Mouse (Mus musculus) testis, postnatal 14 days (tissue): ENCODE measurements around the gene Pdgfa.

Experiments
- DNase-seq: peaks from one replicate; pipeline ENCODE4 v3.0.0; 2021; ENCODE audit warnings: low spot score

Pdgfa gene

GRCm38 (mm10) chr5:138997171-138997788 lies at the start of gene Pdgfa:
Gene Pdgfa (minus strand): TSS chr5:138997370.
- DNase-seq: peak; percentile 67

GRCm38 (mm10) chr5:139046636-139047035 lies 49.5 kb upstream of the Pdgfa start:
- DNase-seq: no peak

DNA sequence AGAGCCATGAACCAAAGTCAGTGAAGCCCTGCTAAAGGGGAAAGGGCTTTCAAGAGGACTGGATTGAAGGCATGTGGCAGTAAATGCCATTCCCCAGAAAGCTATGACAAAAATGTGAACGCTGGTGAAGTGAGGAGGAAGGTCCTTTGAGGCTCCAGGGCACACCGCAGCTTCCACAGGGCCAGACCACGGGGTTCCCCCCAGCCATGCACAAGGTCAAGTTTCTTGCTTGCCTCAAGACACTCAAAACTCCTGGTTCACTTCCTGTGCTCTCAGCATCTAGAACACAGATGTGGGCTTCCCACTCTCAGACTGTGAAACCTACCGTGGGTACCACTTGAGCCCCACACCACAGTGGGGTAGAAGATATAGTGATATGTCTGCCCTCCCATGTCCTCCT lies 46.4 kb upstream of the Pdgfa start:
- no peak for DNase-seq

DNA sequence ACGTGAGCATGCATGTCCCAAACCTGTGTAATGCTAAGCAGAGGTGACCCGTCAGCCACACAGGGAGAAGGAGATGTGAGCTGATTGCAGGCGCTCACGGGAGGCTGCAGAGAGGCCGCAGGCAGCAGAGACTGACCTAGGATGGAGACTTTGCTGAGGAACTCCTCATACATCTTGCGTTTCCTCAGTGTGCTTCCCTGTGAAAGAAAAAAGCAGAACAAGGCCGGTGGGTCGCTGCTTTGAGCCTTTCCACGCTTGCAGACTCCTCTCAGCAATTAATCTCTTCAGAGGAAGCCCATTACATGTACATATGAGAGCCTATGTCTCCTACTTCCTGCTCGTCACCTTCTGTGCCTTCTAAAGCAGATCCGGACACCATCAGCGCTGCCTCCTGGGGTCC lies 45.1 kb upstream of the Pdgfa start:
- no peak for DNase-seq

- no peak for DNase-seq
Observed at GRCm38 (mm10) chr5:139035171-139035570, 38.0 kb upstream of the Pdgfa start.

GRCm38 (mm10) chr5:139034746-139035145 lies 37.6 kb upstream of the Pdgfa start:
- no peak for DNase-seq

- DNase-seq: peak; percentile 21
Observed at GRCm38 (mm10) chr5:139033406-139034317, 36.5 kb upstream of the Pdgfa start.

- no peak for DNase-seq
Observed at GRCm38 (mm10) chr5:139027603-139028002, 30.4 kb upstream of the Pdgfa start.

DNA sequence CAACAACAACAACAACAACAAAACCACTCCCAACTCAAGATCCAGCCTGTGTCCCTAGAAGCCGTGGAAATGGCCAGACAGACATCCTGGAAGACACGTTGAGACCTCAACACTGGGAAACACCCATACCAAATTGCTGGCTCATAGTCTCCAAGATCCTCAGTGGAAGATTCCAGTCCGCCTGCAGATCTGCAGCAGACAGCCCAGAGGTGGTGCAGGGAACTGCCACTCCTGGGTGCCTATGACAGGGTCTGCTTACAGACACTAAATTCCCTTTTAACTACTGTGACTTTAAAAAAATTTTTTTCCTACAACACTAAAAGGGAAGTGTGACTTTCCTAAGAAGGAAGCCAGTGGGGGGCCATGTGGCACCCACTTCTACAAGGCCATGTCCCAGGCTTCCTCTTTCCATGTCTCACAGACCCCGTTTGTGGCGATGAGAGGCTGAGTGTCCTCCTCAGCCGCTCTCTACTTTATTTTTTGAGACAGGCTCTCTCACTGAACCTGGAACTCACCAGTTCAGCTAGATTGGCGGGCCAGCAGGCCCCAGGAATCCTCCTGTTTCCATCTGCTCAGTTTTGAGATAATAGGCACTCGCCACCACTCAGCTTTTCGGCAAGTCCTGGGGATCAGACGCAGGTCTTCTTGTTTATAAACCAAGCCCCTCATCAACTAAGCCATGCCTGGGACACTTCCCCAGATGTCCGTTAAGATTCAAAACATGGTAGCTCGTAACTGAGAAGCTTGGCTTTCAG lies 27.4 kb upstream of the Pdgfa start:
- DNase-seq: no peak

DNA sequence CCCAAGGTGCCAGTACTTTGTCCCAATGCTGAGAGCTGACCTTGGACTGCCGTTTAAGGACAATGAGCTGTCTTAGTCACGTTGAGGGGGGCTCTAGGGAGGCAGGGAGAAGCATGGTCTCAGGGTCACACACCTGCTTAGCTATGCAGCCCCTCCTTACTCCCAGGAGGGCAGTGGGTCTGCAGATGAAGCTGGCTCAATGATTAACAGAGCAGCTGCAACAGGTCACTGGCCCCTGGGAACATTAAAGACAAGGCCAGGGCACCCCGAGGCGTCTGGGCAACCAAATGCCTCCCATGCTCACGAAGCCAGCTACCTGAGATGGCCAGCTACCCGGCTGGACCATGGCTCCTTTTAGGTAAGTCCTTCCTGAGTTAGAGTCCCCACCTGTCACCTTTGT lies 23.4 kb upstream of the Pdgfa start:
- no peak for DNase-seq

DNA sequence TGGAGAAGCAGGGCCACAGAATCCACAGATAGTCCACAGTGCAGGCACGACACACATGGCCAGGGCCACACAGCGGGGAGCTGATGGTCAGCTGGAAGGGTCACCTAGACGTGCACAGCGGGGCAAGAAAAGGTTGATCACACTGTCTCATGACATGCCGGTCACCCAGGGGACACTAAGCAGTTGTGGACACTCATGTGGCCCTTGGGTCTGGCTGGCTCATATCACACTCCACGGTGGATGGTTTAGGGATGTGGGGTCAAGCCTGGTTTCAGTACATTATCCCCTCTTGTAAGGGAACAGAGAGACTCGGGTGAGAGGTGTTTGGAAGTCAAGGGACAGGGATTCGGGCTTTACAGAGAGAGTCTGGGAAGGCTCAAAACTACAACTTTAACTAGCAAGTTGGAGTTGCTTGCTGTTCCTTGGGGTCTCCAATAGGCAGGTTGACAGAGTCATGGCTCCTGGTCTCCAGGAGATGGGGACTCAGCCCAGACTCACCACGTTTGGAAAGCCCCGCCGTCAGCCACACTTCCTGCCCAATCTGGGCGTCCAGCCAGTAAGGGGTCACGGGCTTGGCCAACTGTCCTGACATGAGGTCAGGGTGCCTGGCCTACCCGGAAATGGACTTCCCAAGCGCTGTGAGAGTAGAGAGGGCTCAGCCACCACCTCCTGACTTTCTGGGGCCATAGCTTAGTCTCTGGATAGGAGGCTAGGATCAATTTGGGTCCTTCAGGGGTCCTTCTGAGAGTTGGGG lies 20.4 kb upstream of the Pdgfa start:
- peak; percentile 37 for DNase-seq

DNA sequence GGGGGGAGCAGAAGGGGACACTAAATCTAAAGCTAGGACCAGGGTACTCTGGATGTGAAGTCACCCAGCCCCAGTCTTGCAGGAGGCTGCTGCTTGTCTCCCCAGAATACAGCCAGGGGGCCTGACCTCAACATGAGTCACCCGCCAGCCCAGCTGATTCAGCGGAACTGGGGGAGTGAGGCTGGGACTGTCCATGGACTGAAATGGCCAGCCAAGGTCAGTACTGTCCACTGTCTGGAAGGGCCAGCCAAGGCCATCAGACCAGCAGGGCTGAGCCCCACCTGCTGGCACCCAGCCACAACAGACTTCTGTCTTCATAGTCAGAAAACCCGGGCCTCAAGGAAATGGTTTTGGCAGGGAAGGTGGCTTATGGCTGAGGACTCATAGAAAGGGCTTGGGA lies 17.9 kb upstream of the Pdgfa start:
- peak; percentile 81 for DNase-seq

DNA sequence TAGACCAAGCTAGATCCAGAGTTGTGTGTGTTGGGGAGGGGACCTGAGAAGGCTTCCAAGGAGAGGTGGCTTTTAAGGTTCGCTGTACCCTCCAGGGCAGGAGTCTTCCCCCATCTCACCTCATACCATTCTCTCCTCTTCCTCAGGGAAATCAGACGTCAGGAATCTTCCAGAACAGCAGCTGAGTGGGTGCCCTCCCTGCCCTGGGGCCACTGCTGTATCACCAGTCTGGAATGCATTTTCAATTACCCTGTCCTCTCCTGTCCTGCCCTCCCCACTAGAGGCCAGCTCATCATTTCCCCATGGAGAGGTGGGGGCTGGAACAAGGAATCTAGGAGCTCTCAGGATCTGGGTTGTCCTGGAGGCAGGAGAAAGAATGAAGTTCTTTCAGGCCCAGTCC lies 13.5 kb upstream of the Pdgfa start:
- DNase-seq: no peak

- DNase-seq: no peak
Observed at GRCm38 (mm10) chr5:139007141-139007775, 10.1 kb upstream of the Pdgfa start.

DNA sequence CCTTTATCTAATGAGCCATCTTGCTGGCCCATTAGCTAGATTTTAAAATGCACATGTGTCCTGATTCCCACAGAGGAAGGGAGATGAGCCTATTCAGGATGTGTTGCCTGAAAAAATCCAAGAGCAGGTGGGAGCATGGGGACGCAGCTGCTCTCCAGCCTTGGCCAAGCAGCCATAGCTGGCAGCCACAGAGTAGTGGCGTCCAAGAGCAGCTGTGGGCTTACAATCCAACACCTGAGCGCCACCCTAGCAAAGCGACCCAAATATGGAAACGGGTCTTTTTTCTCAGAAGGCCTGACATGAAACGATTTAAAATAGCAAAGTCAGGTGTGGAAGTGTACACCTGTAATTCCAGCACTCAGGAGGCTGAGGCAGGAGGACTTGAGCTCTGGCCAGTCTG lies 7.4 kb upstream of the Pdgfa start:
- no peak for DNase-seq

- no peak for DNase-seq
Observed at GRCm38 (mm10) chr5:138999716-139000115, 2.5 kb upstream of the Pdgfa start.

- DNase-seq: peak; percentile 43
Observed at GRCm38 (mm10) chr5:138997936-138998580, 888 bp upstream of the Pdgfa start.

GRCm38 (mm10) chr5:138996322-138997073 lies 672 bp downstream of the Pdgfa start:
- no peak for DNase-seq

GRCm38 (mm10) chr5:138995721-138996311 lies 1.4 kb downstream of the Pdgfa start:
- DNase-seq: peak; percentile 61
